Mouse (Mus musculus) myocyte (in vitro differentiated cells): Measurements from ENCODE around the gene Tspan31. TPM values are rescaled to one million over a fixed set of nuclear protein-coding genes. Genes with fewer than 3 reads are reported as not detected.

ENCODE experiments used
- H3K27me3 ChIP-seq: one replicate; pipeline ENCODE4 v1.6.1; 2011; ENCODE audit not compliant: control insufficient read depth, insufficient read depth, insufficient read length
- H3K36me3 ChIP-seq: one replicate; pipeline ENCODE4 v1.6.1; 2011; ENCODE audit not compliant: control insufficient read depth, insufficient read depth
- H3K4me2 ChIP-seq: one replicate; pipeline ENCODE4 v1.6.1; 2011; ENCODE audit warnings: low read depth, control low read depth
- H3K4me3 ChIP-seq: one replicate; pipeline ENCODE4 v1.5.1; 2011; ENCODE audit warnings: mild to moderate bottlenecking, control low read depth, moderate library complexity
- H3K79me2 ChIP-seq: one replicate; pipeline ENCODE4 v1.6.1; 2011; ENCODE audit not compliant: control insufficient read depth, insufficient read depth
- H3ac ChIP-seq: one replicate; pipeline ENCODE4 v1.6.1; 2011; ENCODE audit not compliant: control insufficient read depth, insufficient read length
- CEBPB ChIP-seq: IDR thresholded peaks from 2 replicates; pipeline ENCODE4 v1.6.1; 2011; ENCODE audit warnings: mild to moderate bottlenecking, moderate library complexity; ENCODE audit not compliant: poor library complexity, insufficient read depth, severe bottlenecking
- E2F4 ChIP-seq: IDR thresholded peaks from one replicate; pipeline ENCODE4 v1.6.1; 2011; ENCODE audit warnings: mild to moderate bottlenecking, control low read depth, moderate library complexity; ENCODE audit not compliant: insufficient read depth
- MAX ChIP-seq: IDR thresholded peaks from one replicate; pipeline ENCODE4 v1.6.1; 2011; ENCODE audit warnings: low read depth, mild to moderate bottlenecking, control low read depth
- MYOD1 ChIP-seq, 3 experiments: IDR thresholded peaks; one replicate each; pipeline ENCODE4 v1.6.1; 2011; ENCODE audit warnings: control low read depth in 2 of 3, low read depth in 2 of 3, mild to moderate bottlenecking in 2 of 3, moderate library complexity in 1 of 3; ENCODE audit not compliant: insufficient read length in 2 of 3, control insufficient read depth in 1 of 3
- MYOG ChIP-seq, 3 experiments: IDR thresholded peaks; one replicate each; pipeline ENCODE4 v1.6.1; 2011; ENCODE audit warnings: control low read depth in 2 of 3, low read depth in 2 of 3, mild to moderate bottlenecking in 2 of 3; ENCODE audit not compliant: insufficient read length in 2 of 3, control insufficient read depth in 1 of 3, insufficient read depth in 1 of 3
- POLR2A ChIP-seq: IDR thresholded peaks from one replicate; pipeline ENCODE4 v1.6.1; 2011; ENCODE audit warnings: low read depth, mild to moderate bottlenecking, control low read depth, moderate library complexity; ENCODE audit not compliant: insufficient read length
- POLR2AphosphoS2 ChIP-seq: IDR thresholded peaks from one replicate; pipeline ENCODE4 v1.6.1; 2011; ENCODE audit warnings: low read depth, control low read depth; ENCODE audit not compliant: insufficient read length
- REST ChIP-seq: IDR thresholded peaks from one replicate; pipeline ENCODE4 v1.6.1; 2011; ENCODE audit warnings: mild to moderate bottlenecking, control low read depth, moderate library complexity; ENCODE audit not compliant: insufficient read depth, insufficient read length
- SRF ChIP-seq: IDR thresholded peaks from one replicate; pipeline ENCODE4 v1.6.1; 2011; ENCODE audit warnings: low read depth; ENCODE audit not compliant: control insufficient read depth, insufficient read length
- TCF12 ChIP-seq: IDR thresholded peaks from one replicate; pipeline ENCODE4 v1.6.1; 2011; ENCODE audit warnings: mild to moderate bottlenecking, control low read depth; ENCODE audit not compliant: poor library complexity, insufficient read depth, severe bottlenecking
- TCF3 ChIP-seq: IDR thresholded peaks from one replicate; pipeline ENCODE4 v1.6.1; 2011; ENCODE audit warnings: low read depth, control low read depth; ENCODE audit not compliant: insufficient read length
- USF1 ChIP-seq: IDR thresholded peaks from one replicate; pipeline ENCODE4 v1.6.1; 2011; ENCODE audit warnings: low read depth, mild to moderate bottlenecking, control low read depth, moderate library complexity
- polyA plus RNA-seq: library from polyadenylated mRNA; unstranded; fragments of >200 nt; fragmentation: generic; extraction: Trizol; gene quantifications from one replicate; pipeline ENCODE4 v1.2.1, GENCODE M21; 2012; ENCODE audit warnings: missing spikeins

Gene Tspan31
- polyA plus RNA-seq, 1 experiment: 139 TPM

GRCm38 (mm10) chr10:127114408-127114807 lies 44.3 kb upstream of the Tspan31 start:
- H3K36me3 ChIP-seq: peaks cover 8% of the 10 kb centered on the region
- no peaks in the 10 kb centered on the region for H3K27me3 ChIP-seq
- H3K4me3 ChIP-seq: no peak overlapping the region
- no peak overlapping the region for H3ac ChIP-seq
- no peaks in the 10 kb centered on the region for H3K79me2 ChIP-seq
- TF ChIP-seq CEBPB (no peak), TCF12 (no peak), USF1 (no peak), E2F4 (no peak), REST (no peak), MAX (no peak), POLR2A (no peak), SRF (no peak), POLR2AphosphoS2 (no peak), TCF3 (no peak), MYOG (IDR thresholded peaks at IDR 0.05; ENCODE audit: control insufficient read depth in 1 of 3, insufficient read depth in 1 of 3, insufficient read length in 2 of 3, low read depth in 2 of 3) (no peak), MYOD1 (IDR thresholded peaks at IDR 0.05; ENCODE audit: control insufficient read depth in 1 of 3, insufficient read length in 2 of 3, low read depth in 2 of 3) (no peak)
- H3K4me2 ChIP-seq: no peak overlapping the region

- Histone ChIP-seq H3K4me2 (no peak overlapping the region), H3K4me3 (no peak overlapping the region), H3K79me2 (no peaks in the 10 kb centered on the region), H3K27me3 (no peaks in the 10 kb centered on the region), H3ac (no peak overlapping the region), H3K36me3 (peaks cover 3% of the 10 kb centered on the region)
- TF ChIP-seq E2F4: no peak
- TF ChIP-seq POLR2A: no peak
- TF ChIP-seq REST: no peak
- TF ChIP-seq TCF3: no peak
- no peak for TF ChIP-seq MYOD1 (IDR thresholded peaks at IDR 0.05; ENCODE audit: control insufficient read depth in 1 of 3, insufficient read length in 2 of 3, low read depth in 2 of 3)
- TF ChIP-seq MYOG (IDR thresholded peaks at IDR 0.05; ENCODE audit: control insufficient read depth in 1 of 3, insufficient read depth in 1 of 3, insufficient read length in 2 of 3, low read depth in 2 of 3): no peak
- TF ChIP-seq SRF: no peak
- no peak for TF ChIP-seq TCF12
- no peak for TF ChIP-seq POLR2AphosphoS2
- no peak for TF ChIP-seq CEBPB
- no peak for TF ChIP-seq MAX
- TF ChIP-seq USF1: no peak
These were observed 41.2 kb upstream of the Tspan31 start for GRCm38 (mm10) chr10:127111001-127111887.

GRCm38 (mm10) chr10:127108262-127108583 lies 38.2 kb upstream of the Tspan31 start:
- Histone ChIP-seq H3K36me3 (peaks cover 3% of the 10 kb centered on the region), H3K27me3 (no peaks in the 10 kb centered on the region), H3K4me3 (no peak overlapping the region), H3K4me2 (no peak overlapping the region), H3K79me2 (no peaks in the 10 kb centered on the region), H3ac (no peak overlapping the region)
- TF ChIP-seq USF1 (no peak), REST (no peak), SRF (no peak), TCF3 (no peak), POLR2AphosphoS2 (no peak), CEBPB (no peak), POLR2A (no peak), E2F4 (no peak), MYOD1 (IDR thresholded peaks at IDR 0.05; ENCODE audit: control insufficient read depth in 1 of 3, insufficient read length in 2 of 3, low read depth in 2 of 3) (no peak), MAX (no peak), MYOG (IDR thresholded peaks at IDR 0.05; ENCODE audit: control insufficient read depth in 1 of 3, insufficient read depth in 1 of 3, insufficient read length in 2 of 3, low read depth in 2 of 3) (no peak), TCF12 (no peak)

GRCm38 (mm10) chr10:127107563-127108261 lies 37.6 kb upstream of the Tspan31 start:
- H3K4me3 ChIP-seq: no peak overlapping the region
- H3K36me3 ChIP-seq: peaks cover 3% of the 10 kb centered on the region
- H3K4me2 ChIP-seq: no peak overlapping the region
- no peaks in the 10 kb centered on the region for H3K27me3 ChIP-seq
- TF ChIP-seq USF1 (no peak), REST (no peak), TCF3 (no peak)
- H3K79me2 ChIP-seq: no peaks in the 10 kb centered on the region
- no peak overlapping the region for H3ac ChIP-seq
